Mouse (Mus musculus) left cerebral cortex, adult 2 months (tissue): ENCODE results near the gene Slc41a2. TPM values are rescaled to one million over a fixed set of nuclear protein-coding genes. Genes with fewer than 3 reads are reported as not detected.
A peak's percentile ranks its signal among the peaks of the same experiment; 100 is the strongest.

Experiments
- DNase-seq, 2 experiments: peaks; one replicate each; pipeline ENCODE4 v3.0.0; 2021 to 2022; ENCODE audit warnings: low spot score in 2 of 2, mixed read lengths in 1 of 2; ENCODE audit errors: extremely low spot score in 1 of 2
- H3K27ac ChIP-seq: fragments of 200-600 bp; 2 replicates; pipeline ENCODE4 v1.8.1; 2022
- H3K4me3 ChIP-seq: fragments of 200-600 bp; 2 replicates; pipeline ENCODE4 v1.8.1; 2022
- CTCF ChIP-seq: fragments of 200-600 bp; IDR thresholded peaks from 2 replicates; pipeline ENCODE4 v1.8.1; 2022; ENCODE audit warnings: antibody characterized with exemption, mild to moderate bottlenecking, moderate library complexity
- intact Hi-C: fragments of 180-260 bp; cut with DNase I; formaldehyde crosslinking; loops from one replicate; pipeline ENCODE4 v1.15.1; 2025
- total RNA-seq, 2 experiments: library from RNA; stranded (reverse); gene quantifications; 2 replicates each; pipeline ENCODE4 v1.2.3; 2021

Gene Slc41a2
- total RNA-seq, 2 experiments from 2014 or later: 26.3 to 26.8 TPM

DNA sequence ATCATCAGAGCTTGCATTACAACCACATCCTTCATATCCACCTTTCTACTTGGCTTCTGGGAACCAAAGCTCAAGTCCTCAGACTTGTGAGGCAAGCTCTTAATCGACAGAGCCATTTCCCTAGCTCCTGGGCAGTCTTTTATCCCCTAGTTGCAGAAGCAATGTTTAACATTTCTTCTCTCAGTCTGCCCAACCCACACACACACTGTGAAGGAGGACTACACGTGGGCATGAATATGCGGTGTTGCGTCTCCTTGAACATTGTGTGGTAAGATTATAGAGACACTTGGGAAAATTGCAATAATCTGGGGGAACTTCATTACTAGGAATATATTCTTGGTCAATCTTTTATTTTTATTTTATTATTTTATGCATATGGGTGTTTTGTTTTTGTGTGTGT lies 125.1 kb downstream of the Slc41a2 start:
- H3K4me3 ChIP-seq: no peak overlapping the region
- no peak for TF ChIP-seq CTCF
- no peak overlapping the region for H3K27ac ChIP-seq
- no peak for DNase-seq
- intact Hi-C loops: no loop called here

DNA sequence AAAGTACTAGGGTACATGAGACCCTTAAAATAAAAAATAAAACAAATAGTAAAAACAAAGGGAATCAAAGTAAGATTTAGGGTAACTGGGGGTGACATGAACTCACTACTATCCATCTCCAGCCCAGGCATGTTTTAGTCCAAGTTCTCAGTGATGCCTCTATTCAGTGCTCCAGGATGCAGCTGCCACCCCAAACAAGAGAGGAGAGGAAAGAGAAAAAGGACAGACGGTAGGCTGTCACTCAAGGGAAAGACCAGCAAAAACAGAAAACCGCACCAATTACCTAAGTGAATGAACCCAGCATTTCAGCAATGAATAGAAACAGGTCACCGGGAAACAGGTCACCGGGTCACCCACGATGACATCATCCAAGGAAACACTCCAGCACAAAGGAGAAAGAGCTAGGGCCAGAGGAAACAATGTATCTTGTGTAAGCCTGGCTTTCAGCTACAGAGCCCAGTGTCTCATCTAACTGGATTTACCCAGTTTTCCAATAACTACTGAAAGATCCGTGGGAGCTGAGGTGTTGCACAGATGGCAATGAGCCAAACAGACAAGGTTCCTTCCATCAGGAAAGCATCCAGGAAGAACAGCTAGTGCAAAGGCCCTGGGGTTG lies 126.6 kb downstream of the Slc41a2 start:
- Histone ChIP-seq H3K4me3 (no peak overlapping the region), H3K27ac (no peak overlapping the region)
- DNase-seq: no peak
- no peak for TF ChIP-seq CTCF
- intact Hi-C loops: no loop called here

DNA sequence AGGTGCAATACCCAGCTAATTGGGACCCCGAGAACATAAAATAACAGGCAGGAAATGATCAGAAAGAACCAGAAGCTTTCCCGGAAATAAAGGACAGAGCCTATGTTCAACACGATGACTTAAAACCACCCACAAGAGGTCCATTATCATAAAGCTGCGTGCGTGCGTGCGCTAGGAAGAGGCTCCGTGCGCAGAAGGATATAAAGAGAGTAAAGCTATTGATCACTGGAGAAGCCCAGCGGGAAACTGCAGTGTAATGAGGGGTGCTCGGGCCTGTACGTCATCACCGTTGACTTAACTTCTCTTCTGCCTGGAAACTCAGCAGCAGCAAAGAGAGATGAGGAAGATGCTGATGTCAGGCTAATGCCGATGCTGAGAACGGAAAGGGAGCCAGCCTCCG lies 127.6 kb downstream of the Slc41a2 start:
- no peak overlapping the region for H3K27ac ChIP-seq
- H3K4me3 ChIP-seq: no peak overlapping the region
- intact Hi-C loops: no loop called here
- no peak for DNase-seq
- no peak for TF ChIP-seq CTCF

DNA sequence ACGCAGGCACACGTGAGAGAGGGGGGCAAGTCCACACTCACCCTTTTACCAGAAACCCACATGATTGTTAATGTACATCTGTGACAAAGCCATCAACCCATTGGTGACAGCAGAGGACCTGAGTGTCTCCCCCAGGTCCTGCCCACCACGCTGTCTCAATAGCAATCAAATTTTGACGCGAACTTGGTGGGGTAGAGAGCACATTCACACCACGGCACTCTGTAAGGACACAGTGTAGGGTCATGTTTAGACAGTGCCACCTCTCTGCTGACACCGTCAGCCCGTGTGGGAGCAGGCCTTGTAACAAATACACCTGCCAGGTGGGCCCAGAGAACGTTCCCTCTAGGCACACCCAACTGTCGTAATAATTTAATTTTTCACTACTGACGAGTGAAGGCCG lies 128.3 kb downstream of the Slc41a2 start:
- no peak for DNase-seq
- Histone ChIP-seq H3K4me3 (no peak overlapping the region), H3K27ac (no peak overlapping the region)
- intact Hi-C loops: no loop called here
- TF ChIP-seq CTCF: no peak

GRCm38 (mm10) chr10:83208436-83208835 lies 129.2 kb downstream of the Slc41a2 start:
- intact Hi-C loops: no loop called here
- DNase-seq: no peak
- no peak overlapping the region for H3K27ac ChIP-seq
- no peak overlapping the region for H3K4me3 ChIP-seq
- no peak for TF ChIP-seq CTCF

DNA sequence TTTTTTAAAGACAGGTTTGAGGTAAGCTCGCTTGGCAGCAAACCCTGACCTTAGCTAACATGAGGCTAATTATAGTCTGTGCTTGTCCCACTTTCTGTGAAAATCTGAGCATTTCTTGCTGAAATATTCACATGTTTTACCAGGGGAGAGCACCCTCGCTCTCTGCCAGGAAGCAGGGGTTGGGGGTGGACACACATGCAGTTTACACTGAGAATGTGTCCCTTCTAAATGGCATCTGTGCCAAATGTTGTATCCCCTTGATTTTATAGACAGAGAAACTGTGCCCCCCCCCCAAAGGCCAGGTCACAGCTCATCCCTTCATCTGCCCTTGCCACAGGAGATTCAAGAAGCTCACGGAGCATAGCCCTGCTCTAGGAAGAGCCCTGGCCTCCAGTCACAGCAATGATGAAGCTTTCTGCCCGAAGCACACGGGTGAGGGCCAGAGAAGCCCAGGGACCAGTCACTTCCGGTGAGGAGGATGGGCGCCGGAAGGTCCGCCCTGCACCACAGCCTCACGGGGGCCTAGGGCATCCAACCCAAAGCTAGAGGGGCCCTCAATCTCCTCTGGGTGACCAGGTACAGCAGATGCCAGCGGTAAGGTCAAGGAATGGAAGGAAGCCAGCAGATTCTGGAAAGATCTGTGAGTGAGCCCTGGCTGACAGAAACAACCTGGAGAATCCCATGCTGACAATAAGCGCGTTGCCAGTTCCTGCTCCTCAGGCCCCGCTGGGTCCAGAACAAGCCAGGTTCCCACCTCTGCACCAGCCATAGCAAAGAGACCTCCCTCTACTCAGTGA lies 134.6 kb downstream of the Slc41a2 start:
- intact Hi-C loops: no loop called here
- no peak overlapping the region for H3K27ac ChIP-seq
- no peak for TF ChIP-seq CTCF
- H3K4me3 ChIP-seq: no peak overlapping the region
- no peak for DNase-seq

- no peak for TF ChIP-seq CTCF
- H3K4me3 ChIP-seq: no peak overlapping the region
- no peak overlapping the region for H3K27ac ChIP-seq
- intact Hi-C loops: no loop called here
- DNase-seq: no peak
Observed at GRCm38 (mm10) chr10:83201525-83201924, 136.2 kb downstream of the Slc41a2 start.

DNA sequence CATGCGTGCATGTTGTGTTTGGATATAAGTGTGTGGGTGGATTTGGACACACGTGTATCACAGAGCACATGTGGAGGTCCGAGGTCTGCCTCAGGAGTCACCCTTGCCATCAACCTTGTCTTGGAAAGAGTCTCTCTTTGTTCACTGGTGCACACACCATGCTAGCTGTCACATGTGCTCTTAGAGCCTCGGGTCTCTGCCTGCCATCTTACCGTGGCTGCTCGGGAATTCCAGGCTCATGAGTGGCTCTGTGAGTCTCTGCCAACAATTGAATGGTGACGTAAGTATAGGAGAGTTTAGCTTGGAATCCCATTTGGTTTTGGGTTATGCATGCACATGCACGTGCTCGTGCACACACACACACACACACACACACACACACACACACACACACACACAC lies 138.4 kb downstream of the Slc41a2 start:
- no peak overlapping the region for H3K27ac ChIP-seq
- TF ChIP-seq CTCF: no peak
- intact Hi-C loops: loop anchor here (5.0 kb wide), 1 partner anchor 212 kb away; the partner anchor contains the start of gene Chst11

GRCm38 (mm10) chr10:83198692-83199091 lies 139.0 kb downstream of the Slc41a2 start:
- DNase-seq: no peak
- H3K4me3 ChIP-seq: no peak overlapping the region
- no peak for TF ChIP-seq CTCF
- H3K27ac ChIP-seq: no peak overlapping the region
- intact Hi-C loops: loop anchor here (5.0 kb wide), 1 partner anchor 211 kb away; the partner anchor contains the start of gene Chst11

More for the DNA sequence above, 138.4 kb downstream of the Slc41a2 start:
- DNase-seq: no peak
- no peak overlapping the region for H3K4me3 ChIP-seq

- peak; percentile 97 for TF ChIP-seq CTCF
- DNase-seq: peak; percentile 78 to 79
- no peak overlapping the region for H3K27ac ChIP-seq
- H3K4me3 ChIP-seq: no peak overlapping the region
- intact Hi-C loops: loop anchor here (2.0 to 5.0 kb wide), 2 partner anchors 211 to 287 kb away; partner anchors contain the start of gene Chst11
Observed at GRCm38 (mm10) chr10:83197690-83198336, 139.9 kb downstream of the Slc41a2 start.

DNA sequence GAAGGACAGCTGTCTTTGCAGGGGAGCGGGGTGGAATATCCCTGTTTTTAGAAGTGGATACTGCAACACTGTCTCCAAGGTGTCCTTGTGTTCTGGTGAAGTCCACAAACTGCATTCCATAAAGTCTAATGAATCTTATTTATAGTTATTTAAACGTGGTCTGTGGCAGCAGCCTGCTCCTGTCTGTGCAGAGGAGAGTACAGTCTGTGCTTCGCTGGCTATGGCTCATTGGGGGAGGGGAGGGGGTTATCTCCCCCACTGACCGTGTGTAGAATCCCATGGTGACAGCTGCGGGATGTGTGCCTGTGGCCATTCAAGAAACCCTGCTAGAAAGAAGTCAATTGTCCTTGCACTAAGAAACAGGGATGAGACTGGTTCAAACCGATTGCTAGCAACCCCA lies 145.7 kb downstream of the Slc41a2 start:
- intact Hi-C loops: no loop called here
- H3K4me3 ChIP-seq: no peak overlapping the region
- H3K27ac ChIP-seq: no peak overlapping the region
- no peak for DNase-seq
- TF ChIP-seq CTCF: no peak

- Histone ChIP-seq H3K27ac (no peak overlapping the region), H3K4me3 (no peak overlapping the region)
- intact Hi-C loops: no loop called here
- TF ChIP-seq CTCF: no peak
- DNase-seq: no peak
Observed at GRCm38 (mm10) chr10:83191476-83191875, 146.2 kb downstream of the Slc41a2 start.
